ENCODE assay signal across 16 mouse cellular contexts in genomic region chr12:101831221-101831620, GRCm38 (mm10). TPM values are rescaled to one million over a fixed set of nuclear protein-coding genes. Genes with fewer than 3 reads are reported as not detected.
A peak's percentile ranks its signal among the peaks of the same experiment; 100 is the strongest.
DNase-seq lines count a peak whose midpoint lies in the region; ATAC-seq and TF ChIP-seq lines count a peak whose summit lies in the region.
"Had no signal": no experiment of that assay in that cellular context is flagged by ENCODE, and none has a peak within 500 bp of the region (broad histone marks: within the 10 kb centered on the region; RNA-seq: fewer than 3 reads in every experiment).

No protein-coding gene starts in this region.

- no peak overlapping the region for H3K4me2 ChIP-seq in intestine, embryonic 14.5 days (ENCODE audit: low read length)
- no peak overlapping the region for H3K4me2 ChIP-seq in intestine, postnatal 0 days (replicated peaks; ENCODE audit: low read depth)
- no peak overlapping the region for H3K4me2 ChIP-seq in lung, embryonic 16.5 days (ENCODE audit: low read depth, low read length)
- H3K4me2 ChIP-seq: forebrain, embryonic 12.5 days had no signal

- H3K9me3 ChIP-seq in intestine, embryonic 14.5 days (ENCODE audit: control insufficient read depth, low read length): no peaks in the 10 kb centered on the region
- no peaks in the 10 kb centered on the region for H3K9me3 ChIP-seq in intestine, postnatal 0 days (ENCODE audit: control insufficient read depth)
- H3K9me3 ChIP-seq in lung, embryonic 16.5 days (ENCODE audit: control insufficient read depth, low read length): no peaks in the 10 kb centered on the region
- H3K9me3 ChIP-seq: forebrain, embryonic 12.5 days; G1E had no signal

- DNase-seq in frontal cortex, postnatal 14 days (ENCODE audit: low spot score in 2 of 2): no peak
- no peak for DNase-seq in intestine, embryonic 14.5 days (ENCODE audit: low spot score)
- no peak for DNase-seq in lung, postnatal 25 days (ENCODE audit: low spot score)
- peak; percentile 6 for DNase-seq in brain, adult 2 months (ENCODE audit: low read depth, low spot score)
- no peak for DNase-seq in cerebellum, adult 11-12 months
- DNase-seq: cerebellum, adult 9-11 months; liver; right cerebral cortex, adult 18-20 months; thymus, postnatal 4 days had no signal

- no peak overlapping the region for H3K9ac ChIP-seq in intestine, embryonic 14.5 days (ENCODE audit: low read length)
- no peak overlapping the region for H3K9ac ChIP-seq in intestine, postnatal 0 days (ENCODE audit: low read depth, low read length)
- H3K9ac ChIP-seq in lung, embryonic 16.5 days (ENCODE audit: low read length): no peak overlapping the region
- H3K9ac ChIP-seq: forebrain, embryonic 12.5 days had no signal

- WGBS in intestine, embryonic 14.5 days: 68% methylated on average over 4 of the region's 4 CpGs
- 69% methylated on average over 4 of the region's 4 CpGs for WGBS in intestine, postnatal 0 days
- WGBS in lung, embryonic 16.5 days: 44% methylated on average over 4 of the region's 4 CpGs

- H3K27ac ChIP-seq in intestine, embryonic 14.5 days (ENCODE audit: low read depth): peak overlapping the region; percentile 27; the same call in 1 of the 2 replicates
- no peak overlapping the region for H3K27ac ChIP-seq in intestine, postnatal 0 days (ENCODE audit: low read depth, low read length)
- no peak overlapping the region; the same call in 1 of the 2 replicates for H3K27ac ChIP-seq in lung, embryonic 16.5 days (ENCODE audit: low read length)
- H3K27ac ChIP-seq: forebrain, embryonic 12.5 days had no signal

- ATAC-seq in frontal cortex, adult (ENCODE audit: low TSS enrichment): 0 out of 2 replicates have a peak, but pooled peaks have one; percentile 23
- ATAC-seq in intestine, embryonic 14.5 days (replicated peaks; ENCODE audit: low FRiP score, low TSS enrichment, low read depth): no peak
- ATAC-seq in intestine, postnatal 0 days: no peak
- peak; percentile 15; the same call in 1 of the 2 replicates for ATAC-seq in lung, embryonic 16.5 days (ENCODE audit: low read depth)
- ATAC-seq: activated CD4-positive, CD25-positive, alpha-beta regulatory T cell, adult 4 months; inflammation-experienced regulatory T-cells, adult 6 months had no signal

- H3K27me3 ChIP-seq in intestine, embryonic 14.5 days (replicated peaks; ENCODE audit: control insufficient read depth, insufficient read depth, low read length): no peaks in the 10 kb centered on the region
- no peaks in the 10 kb centered on the region for H3K27me3 ChIP-seq in intestine, postnatal 0 days (replicated peaks; ENCODE audit: control insufficient read depth, insufficient read depth, low read length)
- H3K27me3 ChIP-seq in lung, embryonic 16.5 days (ENCODE audit: control insufficient read depth, insufficient read depth, low read depth, low read length): no peaks in the 10 kb centered on the region
- H3K27me3 ChIP-seq: forebrain, embryonic 12.5 days had no signal

- no peak for TF ChIP-seq CTCF in intestine, postnatal 0 days (IDR thresholded peaks at IDR 0.05; ENCODE audit: low read depth)

- H3K4me3 ChIP-seq in intestine, embryonic 14.5 days (ENCODE audit: low read depth, low read length): no peak overlapping the region
- no peak overlapping the region for H3K4me3 ChIP-seq in intestine, postnatal 0 days (ENCODE audit: low read depth, low read length)
- no peak overlapping the region for H3K4me3 ChIP-seq in lung, embryonic 16.5 days (ENCODE audit: low read length)
- H3K4me3 ChIP-seq: forebrain, embryonic 12.5 days had no signal

- peaks cover 18% of the 10 kb centered on the region for H3K36me3 ChIP-seq in intestine, embryonic 14.5 days (ENCODE audit: control insufficient read depth, insufficient read depth, low read length)
- 0 out of 2 replicates have a peak, but pooled peaks cover 13% of the 10 kb centered on the region for H3K36me3 ChIP-seq in intestine, postnatal 0 days (ENCODE audit: control insufficient read depth, insufficient read depth)
- peaks cover 2% of the 10 kb centered on the region for H3K36me3 ChIP-seq in lung, embryonic 16.5 days (ENCODE audit: control insufficient read depth, insufficient read depth, low read length)

- H3K4me1 ChIP-seq in intestine, embryonic 14.5 days (replicated peaks; ENCODE audit: control insufficient read depth, insufficient read depth, low read length): no peaks in the 10 kb centered on the region
- no peaks in the 10 kb centered on the region for H3K4me1 ChIP-seq in intestine, postnatal 0 days (replicated peaks; ENCODE audit: control insufficient read depth, insufficient read depth, low read length)
- H3K4me1 ChIP-seq in lung, embryonic 16.5 days (replicated peaks; ENCODE audit: control insufficient read depth, insufficient read depth, low read length): peaks cover 14% of the 10 kb centered on the region
- H3K4me1 ChIP-seq: forebrain, embryonic 12.5 days had no signal

RNA-seq across cellular contexts. Expression of gene Fbln5, which starts 12.4 kb away (rescaled TPM):
- polyA plus RNA-seq in intestine, embryonic 14.5 days (2014; fragmentation: Nextera tagmentation; extraction: Ambion mirVana): 42.4 and 44.0 TPM in 2 replicates
- 38.1 and 39.0 TPM in 2 replicates for polyA plus RNA-seq in intestine, postnatal 0 days (2015; fragmentation: Nextera tagmentation; extraction: Ambion mirVana)
- 180 and 194 TPM in 2 replicates for polyA plus RNA-seq in lung, embryonic 16.5 days (2015; fragmentation: Nextera tagmentation; extraction: Ambion mirVana)
- polyA plus RNA-seq: activated CD4-positive, CD25-positive, alpha-beta regulatory T cell, adult 4 months; G1E; inflammation-experienced regulatory T-cells, adult 6 months had no signal

Comparison
In these comparisons a context has a peak if more than half of its experiments do, and no peak if none do; other contexts are left out.
1. ATAC-seq: peak in frontal cortex, adult (single experiment) and lung, embryonic 16.5 days (single experiment); none in intestine, embryonic 14.5 days (single experiment) and intestine, postnatal 0 days (single experiment).